Mouse (Mus musculus) CH12.LX (cell line): ENCODE data around the gene Bpifb6. TPM values are rescaled to one million over a fixed set of nuclear protein-coding genes. Genes with fewer than 3 reads are reported as not detected.

Experiments used
- DNase-seq: peaks from one replicate; pipeline ENCODE4 v3.0.0-alpha.2; 2013; ENCODE audit errors: extremely low read depth
- H3K27ac ChIP-seq: 2 replicates; pipeline ENCODE4 v1.5.1; 2012; ENCODE audit warnings: low read depth, mild to moderate bottlenecking, control low read depth, moderate library complexity; ENCODE audit not compliant: insufficient read depth
- H3K27me3 ChIP-seq: replicated peaks from 2 replicates; pipeline ENCODE3; 2012; ENCODE audit warnings: inconsistent platforms
- H3K36me3 ChIP-seq, 2 experiments: replicated peaks in 1 of 2; 2 replicates each; pipeline versions ENCODE3 to v1.6.1; 2012; ENCODE audit warnings: inconsistent platforms in 1 of 2, low read length in 1 of 2, mild to moderate bottlenecking in 1 of 2, mixed read lengths in 1 of 2, moderate library complexity in 1 of 2; ENCODE audit not compliant: control insufficient read depth in 1 of 2, insufficient read depth in 1 of 2
- H3K4me1 ChIP-seq, 2 experiments: 2 replicates each; pipeline ENCODE4 v1.6.1; 2012; ENCODE audit warnings: inconsistent platforms in 1 of 2, moderate library complexity in 1 of 2; ENCODE audit not compliant: insufficient read depth in 2 of 2, control insufficient read depth in 1 of 2
- H3K4me2 ChIP-seq: 2 replicates; pipeline ENCODE4 v1.6.1; 2012; ENCODE audit warnings: low read depth, mild to moderate bottlenecking, control low read depth; ENCODE audit not compliant: poor library complexity, insufficient read depth, severe bottlenecking
- H3K4me3 ChIP-seq, 3 experiments: fragments of 150-350 bp in 1 of 3; sonication (generic) in 1 of 3; replicated peaks in 1 of 3; 2 replicates each; pipeline versions ENCODE3 to v1.5.1; 2011 to 2012; ENCODE audit warnings: low read depth in 2 of 3, low read length in 2 of 3, mild to moderate bottlenecking in 2 of 3, moderate library complexity in 2 of 3, control low read depth in 1 of 3, improper control_type of control experiment in 1 of 3, inconsistent platforms in 1 of 3, mixed read lengths in 1 of 3; ENCODE audit not compliant: poor library complexity in 1 of 3
- H3K79me2 ChIP-seq: replicated peaks from 2 replicates; pipeline ENCODE4 v1.6.1; 2012; ENCODE audit warnings: mild to moderate bottlenecking, moderate library complexity; ENCODE audit not compliant: control insufficient read depth, poor library complexity, insufficient read depth, severe bottlenecking; ENCODE audit errors: extremely low read depth
- H3K9ac ChIP-seq: 2 replicates; pipeline ENCODE4 v1.6.1; 2012; ENCODE audit warnings: low read depth, mild to moderate bottlenecking, control low read depth, moderate library complexity; ENCODE audit not compliant: insufficient read depth
- H3K9me3 ChIP-seq: replicated peaks from 2 replicates; pipeline ENCODE3; 2012; ENCODE audit warnings: low read length, inconsistent platforms, mixed read lengths
- CHD1 ChIP-seq: IDR thresholded peaks from 2 replicates; pipeline ENCODE4 v1.6.1; 2012; ENCODE audit warnings: low read depth, low read length, improper control_type of control experiment, inconsistent platforms
- CHD2 ChIP-seq: IDR thresholded peaks from 2 replicates; pipeline ENCODE4 v1.6.1; 2011; ENCODE audit warnings: low read length, improper control_type of control experiment
- ETS1 ChIP-seq: conservative IDR thresholded peaks from 2 replicates; pipeline ENCODE4 v1.6.1; 2012; ENCODE audit warnings: low read depth, mild to moderate bottlenecking, inconsistent platforms, low read length, improper control_type of control experiment, moderate library complexity
- IRF4 ChIP-seq: IDR thresholded peaks from 2 replicates; pipeline ENCODE4 v1.6.1; 2014; ENCODE audit warnings: low read depth, mild to moderate bottlenecking, inconsistent platforms, low read length, improper control_type of control experiment
- JUN ChIP-seq: IDR thresholded peaks from 2 replicates; pipeline ENCODE4 v1.6.1; 2011; ENCODE audit warnings: low read depth, mild to moderate bottlenecking, low read length, improper control_type of control experiment, moderate library complexity; ENCODE audit not compliant: insufficient read depth
- JUND ChIP-seq: conservative IDR thresholded peaks from 2 replicates; pipeline ENCODE4 v1.6.1; 2011; ENCODE audit warnings: low read depth, low read length, improper control_type of control experiment
- KAT2A ChIP-seq: IDR thresholded peaks from 2 replicates; pipeline ENCODE4 v1.6.1; 2012; ENCODE audit warnings: low read length, improper control_type of control experiment, inconsistent platforms; ENCODE audit not compliant: insufficient replicate concordance
- MAX ChIP-seq: IDR thresholded peaks from 2 replicates; pipeline ENCODE4 v1.6.1; 2011; ENCODE audit warnings: low read length, improper control_type of control experiment
- MAZ ChIP-seq: IDR thresholded peaks from 2 replicates; pipeline ENCODE4 v1.6.1; 2012; ENCODE audit warnings: low read depth, mild to moderate bottlenecking, inconsistent platforms, low read length, improper control_type of control experiment, moderate library complexity
- MYC ChIP-seq: IDR thresholded peaks from 2 replicates; pipeline ENCODE4 v1.6.1; 2011; ENCODE audit warnings: low read depth, mild to moderate bottlenecking, improper control_type of control experiment, low read length
- NELFE ChIP-seq: IDR thresholded peaks from 2 replicates; pipeline ENCODE4 v1.6.1; 2011; ENCODE audit warnings: low read depth, low read length, improper control_type of control experiment
- PAX5 ChIP-seq: IDR thresholded peaks from 2 replicates; pipeline ENCODE4 v1.6.1; 2012; ENCODE audit warnings: low read length, inconsistent platforms, mixed read lengths
- POLR2A ChIP-seq: IDR thresholded peaks from 2 replicates; pipeline ENCODE4 v1.6.1; 2011; ENCODE audit warnings: low read depth, mild to moderate bottlenecking, improper control_type of control experiment, low read length
- POLR2AphosphoS2 ChIP-seq: IDR thresholded peaks from 2 replicates; pipeline ENCODE4 v1.6.1; 2011; ENCODE audit warnings: low read depth, low read length, improper control_type of control experiment
- SMC3 ChIP-seq: IDR thresholded peaks from 2 replicates; pipeline ENCODE4 v1.6.1; 2011; ENCODE audit warnings: low read depth, low read length, improper control_type of control experiment
- TCF12 ChIP-seq: IDR thresholded peaks from 2 replicates; pipeline ENCODE4 v1.6.1; 2014; ENCODE audit warnings: low read depth, mild to moderate bottlenecking, inconsistent platforms, low read length, improper control_type of control experiment
- USF1 ChIP-seq: IDR thresholded peaks from 2 replicates; pipeline ENCODE4 v1.6.1; 2014; ENCODE audit warnings: low read depth, mild to moderate bottlenecking, inconsistent platforms, low read length, improper control_type of control experiment
- USF2 ChIP-seq: conservative IDR thresholded peaks from 2 replicates; pipeline ENCODE4 v1.6.1; 2011; ENCODE audit warnings: low read depth, low read length, improper control_type of control experiment
- ZC3H11A ChIP-seq: IDR thresholded peaks from 2 replicates; pipeline ENCODE4 v1.6.1; 2012; ENCODE audit warnings: low read depth, mild to moderate bottlenecking, inconsistent platforms, low read length, improper control_type of control experiment
- dilution Hi-C: fragments of 300-500 bp; cut with MboI; formaldehyde crosslinking; loops from 2 replicates; pipeline ENCODE4 v1.14.3; 2020; ENCODE audit warnings: low sequenced_read_pairs; ENCODE audit not compliant: extremely low pct_unique_long_range_greater_than_20kb, extremely low pct_ligation_motif_present
- in situ Hi-C: fragments of 300-500 bp; cut with MboI; formaldehyde crosslinking; loops from 3 replicates; pipeline ENCODE4 v1.14.3; 2019; ENCODE audit warnings: low sequenced_read_pairs, low pct_ligation_motif_present, low pct_unique_long_range_greater_than_20kb, mixed read lengths
- polyA plus RNA-seq: library from polyadenylated mRNA; unstranded; fragments of >175 nt; gene quantifications from 2 replicates; pipeline ENCODE4 v1.2.1, GENCODE M21; 2012; ENCODE audit warnings: low read depth; ENCODE audit not compliant: insufficient read length
- total RNA-seq, 2 experiments: library from RNA; depleted of rRNA; stranded (reverse); fragments of 300-350 nt in 1 of 2; fragments of >200 nt in 1 of 2; gene quantifications; 2 replicates each; pipeline ENCODE4 v1.2.3; 2012 to 2014

The Bpifb6 gene
- total and polyA plus RNA-seq, 3 experiments, result not detected

- no peak for TF ChIP-seq TCF12
- TF ChIP-seq JUND, result no peak
- TF ChIP-seq KAT2A, result no peak
- TF ChIP-seq ETS1, result no peak
- no peak for TF ChIP-seq CHD2
- TF ChIP-seq PAX5, result no peak
- TF ChIP-seq ZC3H11A, result no peak
- no peak for TF ChIP-seq CHD1
- no peak for TF ChIP-seq JUN
- TF ChIP-seq MAZ, result no peak
- no peak for TF ChIP-seq MAX
- TF ChIP-seq MYC, result no peak
- H3K4me1 ChIP-seq, result no peaks in the 10 kb centered on the region
Observed at GRCm38 (mm10) chr2:153874745-153875144, 25.4 kb upstream of the Bpifb6 start, which contains the start of gene Bpifb2. Bpifb2 (plus strand) TSS chr2:153875045.

GRCm38 (mm10) chr2:153899111-153899510 is 1.1 kb upstream of the Bpifb6 start:
- no peak for TF ChIP-seq POLR2AphosphoS2
- no peak for TF ChIP-seq POLR2A
- no peak for TF ChIP-seq IRF4
- TF ChIP-seq ETS1, result no peak
- TF ChIP-seq CHD2, result no peak
- no peak for TF ChIP-seq USF1
- TF ChIP-seq NELFE, result no peak
- H3K27me3 ChIP-seq, result peaks cover 97% of the 10 kb centered on the region

More at GRCm38 (mm10) chr2:153874745-153875144, 25.4 kb upstream of the Bpifb6 start, which contains the start of gene Bpifb2:
- no peak within 1 kb of the TSS for H3K27ac ChIP-seq
- no peak within 1 kb of the TSS for H3K9ac ChIP-seq
- H3K4me2 ChIP-seq, result no peak within 1 kb of the TSS
- H3K36me3 ChIP-seq, result no peaks in the 10 kb centered on the region
- no peaks in the 10 kb centered on the region for H3K9me3 ChIP-seq
- in situ Hi-C loops, result no loop called here
- peaks cover 81% of the 10 kb centered on the region for H3K27me3 ChIP-seq
- no peak within 1 kb of the TSS for H3K4me3 ChIP-seq
- H3K79me2 ChIP-seq, result no peaks in the 10 kb centered on the region
- dilution Hi-C loops, result no loop called here
- DNase-seq, result no peak

GRCm38 (mm10) chr2:153902726-153903125 is 2.5 kb downstream of the Bpifb6 start:
- no peaks in the 10 kb centered on the region for H3K36me3 ChIP-seq
- in situ Hi-C loops (no loop called here), dilution Hi-C loops (no loop called here)
- no peak overlapping the region for H3K4me2 ChIP-seq
- H3K9me3 ChIP-seq, result no peaks in the 10 kb centered on the region
- H3K27ac ChIP-seq, result no peak overlapping the region
- no peak overlapping the region for H3K4me3 ChIP-seq
- DNase-seq, result no peak
- H3K4me1 ChIP-seq, result no peaks in the 10 kb centered on the region
- H3K9ac ChIP-seq, result no peak overlapping the region
- H3K79me2 ChIP-seq, result no peaks in the 10 kb centered on the region
- peaks cover 100% of the 10 kb centered on the region for H3K27me3 ChIP-seq
- no peak for TF ChIP-seq CHD2
- TF ChIP-seq CHD1, result no peak
- no peak for TF ChIP-seq SMC3
- no peak for TF ChIP-seq JUND
- TF ChIP-seq KAT2A, result no peak
- no peak for TF ChIP-seq USF2

More at GRCm38 (mm10) chr2:153899111-153899510, 1.1 kb upstream of the Bpifb6 start:
- dilution Hi-C loops, result no loop called here
- H3K4me3 ChIP-seq, result no peak overlapping the region
- H3K27ac ChIP-seq, result no peak overlapping the region
- DNase-seq, result no peak
- no peak overlapping the region for H3K4me2 ChIP-seq
- no peaks in the 10 kb centered on the region for H3K9me3 ChIP-seq
- H3K9ac ChIP-seq, result no peak overlapping the region
- in situ Hi-C loops, result no loop called here
- no peaks in the 10 kb centered on the region for H3K36me3 ChIP-seq
- no peaks in the 10 kb centered on the region for H3K79me2 ChIP-seq
- H3K4me1 ChIP-seq, result no peaks in the 10 kb centered on the region
